Comparison of ENCODE assay signal across 9 mouse cellular contexts in the genomic region with DNA sequence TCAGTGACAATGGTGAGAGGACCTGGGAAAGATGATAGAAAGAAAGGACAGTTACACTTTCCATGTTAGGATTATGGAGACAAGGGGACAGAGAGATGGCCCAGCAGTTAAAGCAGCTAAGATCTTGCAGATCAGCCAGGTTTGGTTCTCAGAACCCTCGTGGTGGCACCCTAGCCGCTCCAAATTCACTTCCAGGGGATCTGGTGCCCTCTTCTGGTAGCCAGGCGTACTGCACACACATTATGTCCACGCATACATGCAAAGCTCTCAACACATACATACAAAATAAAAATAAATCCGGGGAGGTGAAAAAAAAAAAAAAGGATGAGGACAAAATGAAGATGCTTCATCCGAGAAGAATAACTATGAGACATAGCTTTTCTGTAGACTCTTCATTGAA. TPM values are rescaled to one million over a fixed set of nuclear protein-coding genes. Genes with fewer than 3 reads are reported as not detected.
DNase-seq lines count a peak whose midpoint lies in the region; ATAC-seq and TF ChIP-seq lines count a peak whose summit lies in the region.
"Had no signal": no experiment of that assay in that cellular context is flagged by ENCODE, and none has a peak within 500 bp of the region (broad histone marks: within the 10 kb centered on the region; RNA-seq: fewer than 3 reads in every experiment).

No protein-coding gene starts in this region.

- no peak for ATAC-seq in kidney, postnatal 0 days (replicated peaks; ENCODE audit: low FRiP score, low read depth)
- no peak for ATAC-seq in kidney, embryonic 16.5 days (ENCODE audit: low FRiP score, low TSS enrichment)
- ATAC-seq in lung, postnatal 0 days: no peak

- no peak overlapping the region for H3K27ac ChIP-seq in kidney, postnatal 0 days
- H3K27ac ChIP-seq in kidney, embryonic 16.5 days (ENCODE audit: low read length): no peak overlapping the region
- H3K27ac ChIP-seq in lung, postnatal 0 days (ENCODE audit: low read length): no peak overlapping the region
- H3K27ac ChIP-seq: limb, embryonic 15.5 days had no signal

- no peaks in the 10 kb centered on the region for H3K9me3 ChIP-seq in kidney, postnatal 0 days (replicated peaks; ENCODE audit: low read length)
- H3K9me3 ChIP-seq in kidney, embryonic 16.5 days (ENCODE audit: low read length): peaks cover 3% of the 10 kb centered on the region; the same call in 1 of the 2 replicates
- no peaks in the 10 kb centered on the region for H3K9me3 ChIP-seq in E14TG2a.4 (ENCODE audit: low read length)
- no peaks in the 10 kb centered on the region for H3K9me3 ChIP-seq in lung, postnatal 0 days (ENCODE audit: low read length)
- H3K9me3 ChIP-seq: limb, embryonic 15.5 days had no signal

- no peaks in the 10 kb centered on the region for H3K4me1 ChIP-seq in kidney, postnatal 0 days (replicated peaks; ENCODE audit: insufficient read depth, low read length)
- H3K4me1 ChIP-seq in kidney, embryonic 16.5 days (ENCODE audit: insufficient read depth, low read length): 0 out of 2 replicates have a peak, but pooled peaks cover 3% of the 10 kb centered on the region
- peaks cover 4% of the 10 kb centered on the region; the same call in 1 of the 2 replicates for H3K4me1 ChIP-seq in E14TG2a.4 (replicated peaks; ENCODE audit: low read depth, low read length)
- no peaks in the 10 kb centered on the region for H3K4me1 ChIP-seq in lung, postnatal 0 days (ENCODE audit: insufficient read depth, low read depth, low read length)

- H3K36me3 ChIP-seq in kidney, postnatal 0 days (ENCODE audit: insufficient read depth, low read length): no peaks in the 10 kb centered on the region
- H3K36me3 ChIP-seq in kidney, embryonic 16.5 days (ENCODE audit: insufficient read depth, low read length): no peaks in the 10 kb centered on the region
- no peaks in the 10 kb centered on the region for H3K36me3 ChIP-seq in E14TG2a.4 (ENCODE audit: insufficient read depth, low read length)
- no peaks in the 10 kb centered on the region for H3K36me3 ChIP-seq in lung, postnatal 0 days (ENCODE audit: insufficient read depth, low read length)
- H3K36me3 ChIP-seq: limb, embryonic 15.5 days had no signal

- H3K27me3 ChIP-seq in kidney, postnatal 0 days (ENCODE audit: insufficient read depth, low read length): no peaks in the 10 kb centered on the region
- no peaks in the 10 kb centered on the region for H3K27me3 ChIP-seq in kidney, embryonic 16.5 days (ENCODE audit: insufficient read depth, low read length)
- peaks cover 22% of the 10 kb centered on the region for H3K27me3 ChIP-seq in E14TG2a.4 (ENCODE audit: insufficient read depth, low read length)
- H3K27me3 ChIP-seq in lung, postnatal 0 days (replicated peaks; ENCODE audit: insufficient read depth, low read length): no peaks in the 10 kb centered on the region
- H3K27me3 ChIP-seq: limb, embryonic 15.5 days had no signal

- no peak overlapping the region for H3K4me3 ChIP-seq in kidney, postnatal 0 days (replicated peaks; ENCODE audit: low read depth, low read length)
- H3K4me3 ChIP-seq in kidney, embryonic 16.5 days (ENCODE audit: low read length): no peak overlapping the region
- no peak overlapping the region for H3K4me3 ChIP-seq in E14TG2a.4 (replicated peaks; ENCODE audit: low read length)
- no peak overlapping the region for H3K4me3 ChIP-seq in lung, postnatal 0 days (ENCODE audit: low read depth, low read length)
- H3K4me3 ChIP-seq: limb, embryonic 15.5 days had no signal

- H3K9ac ChIP-seq in kidney, postnatal 0 days (ENCODE audit: low read depth, low read length): no peak overlapping the region
- H3K9ac ChIP-seq in kidney, embryonic 16.5 days (replicated peaks; ENCODE audit: low read length): no peak overlapping the region
- H3K9ac ChIP-seq in lung, postnatal 0 days (replicated peaks; ENCODE audit: low read depth): no peak overlapping the region
- H3K9ac ChIP-seq: limb, embryonic 15.5 days had no signal

- TF ChIP-seq CTCF in kidney, postnatal 0 days (IDR thresholded peaks at IDR 0.05; ENCODE audit: low read depth): peak; percentile 73
- peak; percentile 89 for TF ChIP-seq CTCF in E14TG2a.4 (conservative IDR thresholded peaks at IDR 0.05; ENCODE audit: low read length)
- TF ChIP-seq CTCF in lung, postnatal 0 days (IDR thresholded peaks at IDR 0.05): peak; percentile 74

- TF ChIP-seq EP300 in lung, postnatal 0 days (IDR thresholded peaks at IDR 0.05): no peak

- no peak for DNase-seq in kidney, postnatal 0 days (ENCODE audit: low spot score)
- peak; percentile 78 for DNase-seq in ZHBTc4 (ENCODE audit: low read depth, low spot score)
- DNase-seq in lung, postnatal 0 days (ENCODE audit: low spot score): no peak
- no peak for DNase-seq in urinary bladder, postnatal 4 days (ENCODE audit: low spot score in 2 of 2)
- no peak for DNase-seq in cerebellum, adult 9-10 months
- DNase-seq in urinary bladder, postnatal 10 days (ENCODE audit: low spot score): no peak

- 72% methylated on average over 6 of the region's 6 CpGs for WGBS in kidney, postnatal 0 days
- 74% methylated on average over 6 of the region's 6 CpGs for WGBS in kidney, embryonic 16.5 days
- 65% methylated on average over 6 of the region's 6 CpGs for WGBS in lung, postnatal 0 days

- H3K4me2 ChIP-seq in kidney, postnatal 0 days (ENCODE audit: low read length): no peak overlapping the region
- H3K4me2 ChIP-seq in kidney, embryonic 16.5 days (replicated peaks; ENCODE audit: low read depth, low read length): no peak overlapping the region
- no peak overlapping the region for H3K4me2 ChIP-seq in lung, postnatal 0 days (replicated peaks; ENCODE audit: low read depth, low read length)
- H3K4me2 ChIP-seq: limb, embryonic 15.5 days had no signal

RNA-seq across cellular contexts. Expression of gene Etnppl, which starts 40.6 kb away (rescaled TPM):
- 6.7 and 7.6 TPM in 2 replicates for polyA plus RNA-seq in kidney, postnatal 0 days (2015; fragmentation: Nextera tagmentation; extraction: Ambion mirVana)
- 0.55 and 0.91 TPM in 2 replicates for polyA plus RNA-seq in kidney, embryonic 16.5 days (2015; fragmentation: Nextera tagmentation; extraction: Ambion mirVana)
- polyA plus RNA-seq in lung, postnatal 0 days (2015; fragmentation: Nextera tagmentation; extraction: Ambion mirVana): not detected in 2 replicates
